Mouse (Mus musculus) megakaryocyte, embryonic 14.5 days (primary cell): Measurements from ENCODE around the gene Olfr214.

Experiments used
- FLI1 ChIP-seq: IDR thresholded peaks from 2 replicates; pipeline ENCODE4 v1.6.1; 2012; ENCODE audit warnings: low read length, inconsistent platforms, mixed read lengths
- GATA1 ChIP-seq: IDR thresholded peaks from 3 replicates; pipeline ENCODE4 v1.6.1; 2012; ENCODE audit warnings: mixed read lengths, low read length, inconsistent platforms, borderline replicate concordance

- TF ChIP-seq GATA1 (no peak), FLI1 (no peak)
Measured at GRCm38 (mm10) chr6:116553935-116554334, at the start of gene Olfr214.
